Mouse (Mus musculus) liver, embryonic 15.5 days (tissue): ENCODE results near the gene Gm10563. TPM values are rescaled to one million over a fixed set of nuclear protein-coding genes. Genes with fewer than 3 reads are reported as not detected.

Experiments
- ATAC-seq: fragments of 200-750 bp; cut with Nextera tagmentation; 2 replicates; pipeline ENCODE4 v1.8.0; 2017; ENCODE audit warnings: moderate number of reproducible peaks, mild to moderate bottlenecking, moderate library complexity; ENCODE audit not compliant: insufficient read depth
- H3K27ac ChIP-seq: fragments of 300-500 bp; sonication (generic); replicated peaks from 2 replicates; pipeline ENCODE4 v1.5.1; 2015; ENCODE audit warnings: mild to moderate bottlenecking, inconsistent platforms
- H3K27me3 ChIP-seq: fragments of 300-500 bp; sonication (generic); 2 replicates; pipeline ENCODE4 v1.6.1; 2015; ENCODE audit warnings: mild to moderate bottlenecking, inconsistent platforms
- H3K36me3 ChIP-seq: fragments of 300-500 bp; sonication (generic); replicated peaks from 2 replicates; pipeline ENCODE4 v1.6.1; 2015; ENCODE audit warnings: moderate library complexity, mild to moderate bottlenecking, inconsistent platforms
- H3K4me1 ChIP-seq: fragments of 300-500 bp; sonication (generic); replicated peaks from 2 replicates; pipeline ENCODE4 v1.6.1; 2015; ENCODE audit warnings: inconsistent platforms
- H3K4me2 ChIP-seq: fragments of 300-500 bp; sonication (generic); 2 replicates; pipeline ENCODE4 v1.6.1; 2015; ENCODE audit warnings: moderate library complexity, mild to moderate bottlenecking, inconsistent platforms
- H3K4me3 ChIP-seq: fragments of 300-500 bp; sonication (generic); replicated peaks from 2 replicates; pipeline ENCODE4 v1.5.1; 2015; ENCODE audit warnings: mild to moderate bottlenecking, inconsistent platforms
- H3K9ac ChIP-seq: fragments of 300-500 bp; sonication (generic); 2 replicates; pipeline ENCODE4 v1.6.1; 2015; ENCODE audit warnings: moderate library complexity, mild to moderate bottlenecking, inconsistent platforms
- H3K9me3 ChIP-seq: fragments of 300-500 bp; sonication (generic); replicated peaks from 2 replicates; pipeline ENCODE4 v1.6.1; 2016; ENCODE audit warnings: inconsistent platforms
- WGBS: fragments of 180-500 bp; shearing (Covaris S2); methylation state at CpG from one replicate; pipeline ENCODE4 v1.1.7; 2015; ENCODE audit warnings: mixed read lengths; ENCODE audit not compliant: insufficient replicate concordance; 5-methylcytosine and 5-hydroxymethylcytosine counted together
- polyA plus RNA-seq: library from polyadenylated mRNA; unstranded; fragments of >200 nt; fragmentation: Nextera tagmentation; extraction: Ambion mirVana; gene quantifications from 2 replicates; pipeline ENCODE4 v1.2.1, GENCODE M21; 2015

Gene Gm10563
- polyA plus RNA-seq, 1 experiment from 2014 or later: not detected

DNA sequence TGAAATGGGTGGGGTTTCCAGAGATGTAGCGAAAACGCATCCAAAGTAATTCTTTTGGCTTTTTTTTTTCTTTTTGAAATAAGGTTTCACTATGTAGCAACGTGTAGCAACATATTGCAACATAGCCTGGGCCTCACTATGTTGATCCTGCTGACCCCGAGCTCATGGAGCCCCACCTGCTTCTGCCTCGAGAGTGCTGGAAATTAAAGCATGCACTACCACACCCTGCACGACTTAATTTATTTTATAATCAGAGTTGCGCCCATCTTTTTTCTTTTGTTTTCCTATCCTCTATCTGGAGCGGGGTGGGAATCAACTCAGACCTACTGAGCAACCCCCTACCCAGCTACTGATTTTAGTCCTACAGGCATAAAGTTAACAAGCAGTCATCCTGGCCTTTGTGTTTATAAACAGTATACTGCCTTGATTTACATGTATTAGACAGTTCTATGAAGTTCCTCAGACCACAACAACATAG, 24.4 kb upstream of the Gm10563 start:
- Histone ChIP-seq H3K36me3 (no peaks in the 10 kb centered on the region), H3K9ac (0 out of 2 replicates have a peak overlapping the region, but pooled peaks have one; percentile 10), H3K4me2 (peak overlapping the region; percentile 93), H3K4me3 (peak overlapping the region; percentile 74), H3K9me3 (no peaks in the 10 kb centered on the region), H3K4me1 (peaks cover 15% of the 10 kb centered on the region), H3K27ac (no peak overlapping the region), H3K27me3 (no peaks in the 10 kb centered on the region)
- WGBS: 1% methylated on average over 8 of the region's 8 CpGs
- ATAC-seq: no peak

DNA sequence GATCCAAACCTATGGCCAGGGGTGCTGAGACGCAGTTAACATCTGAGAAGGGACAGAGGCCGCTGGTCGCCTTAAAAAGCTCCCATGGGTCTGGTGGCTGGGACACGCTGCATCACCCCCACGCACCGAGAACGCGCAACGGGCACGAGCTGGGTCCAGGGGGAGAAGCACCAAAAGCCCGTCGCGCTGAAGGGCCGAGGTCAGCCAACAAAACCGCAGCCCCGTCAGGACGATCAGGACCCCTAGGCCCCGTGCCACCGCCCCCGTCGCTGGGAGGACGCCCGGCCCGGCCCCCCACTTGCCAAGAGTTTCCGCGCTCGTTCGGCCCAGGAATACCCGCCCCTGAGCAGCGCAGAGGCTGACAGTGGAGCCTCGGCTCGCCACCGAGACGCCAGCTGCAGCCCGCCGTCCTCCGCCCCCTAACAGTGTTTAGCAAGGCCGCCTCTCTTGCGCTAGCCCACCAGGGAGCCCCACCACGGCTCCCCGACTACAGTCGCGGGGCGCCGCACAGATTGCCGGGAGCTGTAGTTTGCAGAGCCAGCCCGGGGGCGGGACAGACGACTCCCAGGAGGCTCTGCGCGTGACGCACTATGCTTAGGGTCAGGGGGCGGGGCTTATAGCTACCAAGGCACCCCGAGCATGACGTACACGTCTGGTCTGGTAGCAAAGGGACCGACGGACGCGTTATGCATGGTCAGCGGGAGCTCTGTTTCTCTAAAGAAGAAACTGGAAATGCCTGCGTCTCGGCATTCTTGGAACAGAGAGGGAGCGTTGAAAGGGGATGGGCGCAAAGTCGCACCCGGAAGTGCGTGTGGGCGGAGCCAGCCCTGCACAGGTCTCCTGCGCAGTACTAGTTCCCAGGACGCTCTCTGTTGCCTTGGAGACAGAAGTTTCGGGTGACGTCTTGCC, 23.7 kb upstream of the Gm10563 start, which contains the start of gene Mib2:
Gene Mib2, minus strand, starts transcription at position 510 of the 909 bp plus-strand sequence.
- Histone ChIP-seq H3K4me1 (peaks cover 15% of the 10 kb centered on the region), H3K27me3 (no peaks in the 10 kb centered on the region), H3K4me2 (peak within 1 kb of the TSS; percentile 93), H3K9ac (peak within 1 kb of the TSS; percentile 71), H3K36me3 (no peaks in the 10 kb centered on the region), H3K27ac (peak within 1 kb of the TSS; percentile 48), H3K9me3 (no peaks in the 10 kb centered on the region), H3K4me3 (peak within 1 kb of the TSS; percentile 74)
- peak; percentile 98 for ATAC-seq
- WGBS: under 1% methylated on average over 73 of the region's 73 CpGs

DNA sequence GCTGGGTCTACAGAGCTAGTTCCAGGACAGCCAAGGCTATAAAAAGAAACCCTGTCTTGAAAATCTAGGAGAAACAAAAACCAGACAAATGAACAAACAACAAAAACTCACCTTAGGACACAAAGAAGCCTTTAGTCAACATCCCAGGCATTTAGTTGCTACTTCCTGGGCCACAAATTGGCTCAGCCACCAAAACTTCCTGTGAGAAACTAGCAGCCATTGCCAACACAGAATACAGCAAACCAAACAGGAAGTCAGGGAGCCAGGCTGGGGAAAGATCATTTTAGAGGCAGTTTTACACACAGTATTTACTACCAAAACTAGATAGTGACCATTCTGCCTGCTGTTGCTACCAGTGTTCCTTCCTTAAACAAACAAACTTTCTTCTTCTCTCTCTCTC, 21.7 kb upstream of the Gm10563 start:
- H3K36me3 ChIP-seq: no peaks in the 10 kb centered on the region

GRCm38 (mm10) chr4:155660641-155661040, 15.4 kb upstream of the Gm10563 start:
- Histone ChIP-seq H3K9me3 (no peaks in the 10 kb centered on the region), H3K4me3 (no peak overlapping the region), H3K27ac (no peak overlapping the region), H3K36me3 (no peaks in the 10 kb centered on the region), H3K4me1 (no peaks in the 10 kb centered on the region; the same call in 1 of the 2 replicates), H3K4me2 (no peak overlapping the region), H3K9ac (no peak overlapping the region), H3K27me3 (peaks cover 10% of the 10 kb centered on the region)
- ATAC-seq: no peak
- WGBS: 72% methylated on average over 12 of the region's 12 CpGs

More for the DNA sequence above, 21.7 kb upstream of the Gm10563 start:
- H3K27me3 ChIP-seq: no peaks in the 10 kb centered on the region
- ATAC-seq: no peak
- H3K27ac ChIP-seq: no peak overlapping the region
- H3K4me3 ChIP-seq: no peak overlapping the region
- H3K4me1 ChIP-seq: peaks cover 15% of the 10 kb centered on the region
- no peak overlapping the region for H3K4me2 ChIP-seq
- H3K9me3 ChIP-seq: no peaks in the 10 kb centered on the region
- H3K9ac ChIP-seq: no peak overlapping the region

GRCm38 (mm10) chr4:155658961-155659360, 13.8 kb upstream of the Gm10563 start:
- no peak for ATAC-seq
- no peak overlapping the region for H3K4me3 ChIP-seq
- H3K36me3 ChIP-seq: no peaks in the 10 kb centered on the region
- 66% methylated on average over 10 of the region's 10 CpGs for WGBS
- peaks cover 15% of the 10 kb centered on the region for H3K4me1 ChIP-seq
- no peaks in the 10 kb centered on the region for H3K9me3 ChIP-seq
- no peak overlapping the region for H3K4me2 ChIP-seq
- no peak overlapping the region for H3K9ac ChIP-seq
- peaks cover 27% of the 10 kb centered on the region for H3K27me3 ChIP-seq
- no peak overlapping the region for H3K27ac ChIP-seq

- Histone ChIP-seq H3K9ac (no peak overlapping the region), H3K4me2 (no peak overlapping the region), H3K27me3 (peaks cover 54% of the 10 kb centered on the region), H3K4me1 (peaks cover 30% of the 10 kb centered on the region), H3K27ac (no peak overlapping the region), H3K4me3 (no peak overlapping the region), H3K9me3 (no peaks in the 10 kb centered on the region), H3K36me3 (peaks cover 3% of the 10 kb centered on the region)
- WGBS: 79% methylated on average over 13 of the region's 13 CpGs
- no peak for ATAC-seq
Measured at GRCm38 (mm10) chr4:155656214-155656751, 11.1 kb upstream of the Gm10563 start.

GRCm38 (mm10) chr4:155654456-155655298, 9.5 kb upstream of the Gm10563 start:
- WGBS: 4% methylated on average over 52 of the region's 52 CpGs
- H3K36me3 ChIP-seq: peaks cover 19% of the 10 kb centered on the region
- peak overlapping the region; percentile 67 for H3K4me2 ChIP-seq
- no peak; the same call in 1 of the 2 replicates for ATAC-seq
- no peak overlapping the region for H3K9ac ChIP-seq
- no peaks in the 10 kb centered on the region for H3K9me3 ChIP-seq
- H3K4me3 ChIP-seq: peak overlapping the region; percentile 42
- peaks cover 62% of the 10 kb centered on the region for H3K27me3 ChIP-seq
- no peak overlapping the region for H3K27ac ChIP-seq
- peaks cover 30% of the 10 kb centered on the region for H3K4me1 ChIP-seq

DNA sequence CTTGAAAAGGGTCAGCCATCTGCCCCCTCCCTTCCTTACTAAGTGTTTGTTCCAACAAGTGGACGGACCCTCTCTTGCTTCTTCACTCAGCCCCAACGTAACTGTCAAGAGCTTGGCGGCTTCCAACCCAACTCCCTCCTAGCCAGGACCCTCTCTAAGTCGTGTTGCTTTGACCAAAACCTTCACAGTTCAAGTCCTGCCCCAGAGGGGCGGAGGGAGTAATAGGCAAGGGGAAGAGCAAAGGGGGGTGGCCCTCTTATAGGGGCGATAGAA, 8.9 kb upstream of the Gm10563 start:
- Histone ChIP-seq H3K27ac (no peak overlapping the region), H3K36me3 (peaks cover 25% of the 10 kb centered on the region), H3K9me3 (no peaks in the 10 kb centered on the region), H3K4me1 (peaks cover 30% of the 10 kb centered on the region), H3K4me2 (peak overlapping the region; percentile 67), H3K27me3 (peaks cover 62% of the 10 kb centered on the region), H3K9ac (no peak overlapping the region), H3K4me3 (peak overlapping the region; percentile 42)
- ATAC-seq: no peak
- 3% methylated on average over 6 of the region's 6 CpGs for WGBS

DNA sequence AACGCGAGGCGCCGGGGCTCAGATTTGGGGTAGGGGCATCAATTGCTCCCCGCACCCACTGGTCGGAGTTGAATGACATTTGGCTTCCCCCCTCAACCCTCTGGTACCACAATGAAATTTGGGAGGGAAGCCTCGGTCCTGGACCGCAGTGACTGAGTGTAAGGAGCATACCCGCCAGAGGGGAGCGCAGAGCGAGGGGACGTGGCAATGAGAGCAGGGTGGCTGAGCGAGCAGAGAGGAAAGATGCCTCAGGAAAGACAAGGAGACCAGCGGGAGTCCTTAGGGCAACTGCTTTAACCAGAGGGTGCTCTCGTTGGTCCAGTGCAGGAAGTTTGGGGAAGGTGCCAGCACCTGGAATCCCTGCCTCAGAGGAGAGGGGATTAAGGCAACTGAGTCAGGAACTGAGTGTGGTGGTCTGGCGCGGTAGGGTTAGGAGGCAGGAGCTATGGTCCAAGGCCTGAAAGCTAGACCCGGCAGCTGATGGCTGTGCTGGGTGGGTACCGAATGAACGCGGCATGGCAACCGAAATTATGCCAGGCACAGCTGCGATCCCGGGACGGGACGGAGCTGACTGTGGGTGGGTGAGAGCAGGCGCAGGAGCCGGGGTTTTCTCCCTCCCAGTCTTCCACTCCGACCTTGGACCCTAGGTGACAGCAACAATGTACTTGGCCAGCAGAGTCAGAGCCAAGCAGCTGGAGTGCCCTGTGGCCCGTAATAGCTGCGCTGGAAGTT, 8.4 kb upstream of the Gm10563 start:
- Histone ChIP-seq H3K9ac (no peak overlapping the region), H3K27me3 (peaks cover 62% of the 10 kb centered on the region), H3K4me1 (peaks cover 30% of the 10 kb centered on the region), H3K27ac (no peak overlapping the region), H3K4me3 (peak overlapping the region; percentile 28; the same call in 1 of the 2 replicates), H3K4me2 (peak overlapping the region; percentile 67), H3K36me3 (peaks cover 30% of the 10 kb centered on the region), H3K9me3 (no peaks in the 10 kb centered on the region)
- WGBS: 2% methylated on average over 31 of the region's 31 CpGs
- no peak for ATAC-seq

- Histone ChIP-seq H3K27me3 (peaks cover 62% of the 10 kb centered on the region), H3K36me3 (peaks cover 35% of the 10 kb centered on the region), H3K27ac (no peak within 1 kb of the TSS), H3K9me3 (no peaks in the 10 kb centered on the region), H3K9ac (no peak within 1 kb of the TSS), H3K4me3 (peak within 1 kb of the TSS; percentile 42), H3K4me2 (peak within 1 kb of the TSS; percentile 67), H3K4me1 (peaks cover 30% of the 10 kb centered on the region)
- WGBS: 2% methylated on average over 33 of the region's 33 CpGs
- no peak for ATAC-seq
Measured at GRCm38 (mm10) chr4:155653086-155653450, 7.9 kb upstream of the Gm10563 start, which contains the start of gene Mmp23. Gene Mmp23 (minus strand): TSS chr4:155653384.
